In the genomic region with DNA sequence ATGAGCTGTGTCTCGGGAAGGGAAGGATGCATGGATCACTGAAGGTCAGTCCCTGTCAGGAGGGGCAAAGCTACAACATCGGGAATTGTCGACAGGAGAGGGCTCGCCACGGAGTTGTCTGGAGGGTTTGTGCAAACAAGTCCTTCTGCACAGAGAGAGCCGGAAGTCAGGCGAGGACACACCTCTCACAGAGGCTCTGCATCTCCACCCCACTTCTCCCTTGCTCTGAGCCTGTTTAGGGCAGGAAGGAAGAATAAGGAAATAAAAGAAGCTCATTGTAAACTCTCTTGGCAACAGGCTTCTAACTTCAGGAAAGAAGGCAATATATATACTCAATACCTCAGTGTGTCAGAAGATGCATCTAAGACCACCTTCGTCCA, we compare ENCODE assay signal across 12 mouse cellular contexts.
A peak's percentile ranks its signal among the peaks of the same experiment; 100 is the strongest.
DNase-seq lines count a peak whose midpoint lies in the region; ATAC-seq lines count a peak whose summit lies in the region.
"Had no signal": no experiment of that assay in that cellular context is flagged by ENCODE, and none has a peak within 500 bp of the region (broad histone marks: within the 10 kb centered on the region; RNA-seq: fewer than 3 reads in every experiment).

No protein-coding gene starts in this region.

- no peak for ATAC-seq in liver, embryonic 11.5 days (replicated peaks; ENCODE audit: low FRiP score)
- ATAC-seq in inflammation-experienced regulatory T-cells, adult 6 months = peak; percentile 71
- no peak for ATAC-seq in stomach, embryonic 14.5 days (ENCODE audit: insufficient number of reproducible peaks, insufficient read depth, low FRiP score, low read depth)
- ATAC-seq in midbrain, embryonic 14.5 days (ENCODE audit: low FRiP score, low TSS enrichment) = no peak

- no peak overlapping the region for H3K4me3 ChIP-seq in liver, embryonic 11.5 days (ENCODE audit: low read depth, low read length)
- 0 out of 2 replicates have a peak overlapping the region, but pooled peaks have one; percentile 5 for H3K4me3 ChIP-seq in stomach, embryonic 14.5 days (ENCODE audit: low read depth, low read length)
- no peak overlapping the region for H3K4me3 ChIP-seq in midbrain, embryonic 14.5 days (replicated peaks; ENCODE audit: low read depth, low read length)
- H3K4me3 ChIP-seq: neural tube, embryonic 12.5 days had no signal

- WGBS in liver, embryonic 11.5 days = 52% methylated on average over 8 of the region's 8 CpGs
- WGBS in stomach, embryonic 14.5 days = 26% methylated on average over 8 of the region's 8 CpGs
- WGBS in midbrain, embryonic 14.5 days = 75% methylated on average over 8 of the region's 8 CpGs

- H3K27me3 ChIP-seq in liver, embryonic 11.5 days (replicated peaks; ENCODE audit: control insufficient read depth, insufficient read depth, low read length) = no peaks in the 10 kb centered on the region
- H3K27me3 ChIP-seq in stomach, embryonic 14.5 days (ENCODE audit: control insufficient read depth, insufficient read depth, low read length) = no peaks in the 10 kb centered on the region
- H3K27me3 ChIP-seq in midbrain, embryonic 14.5 days (ENCODE audit: control insufficient read depth, insufficient read depth, low read length) = no peaks in the 10 kb centered on the region
- H3K27me3 ChIP-seq: neural tube, embryonic 12.5 days had no signal

- no peak overlapping the region for H3K9ac ChIP-seq in liver, embryonic 11.5 days (ENCODE audit: low read depth, low read length)
- H3K9ac ChIP-seq in stomach, embryonic 14.5 days (replicated peaks; ENCODE audit: low read depth, low read length) = no peak overlapping the region
- no peak overlapping the region for H3K9ac ChIP-seq in midbrain, embryonic 14.5 days (replicated peaks; ENCODE audit: low read length)
- H3K9ac ChIP-seq: neural tube, embryonic 12.5 days had no signal

- H3K9me3 ChIP-seq in liver, embryonic 11.5 days (ENCODE audit: control insufficient read depth, low read length) = no peaks in the 10 kb centered on the region
- no peaks in the 10 kb centered on the region for H3K9me3 ChIP-seq in stomach, embryonic 14.5 days (ENCODE audit: control insufficient read depth, low read depth, low read length)
- H3K9me3 ChIP-seq in midbrain, embryonic 14.5 days (ENCODE audit: control insufficient read depth, low read length) = no peaks in the 10 kb centered on the region
- H3K9me3 ChIP-seq: neural tube, embryonic 12.5 days had no signal

- peak overlapping the region; percentile 24; the same call in 1 of the 2 replicates for H3K4me2 ChIP-seq in liver, embryonic 11.5 days
- H3K4me2 ChIP-seq in stomach, embryonic 14.5 days (replicated peaks; ENCODE audit: low read depth, low read length) = peak overlapping the region; percentile 43
- H3K4me2 ChIP-seq in midbrain, embryonic 14.5 days (ENCODE audit: low read length) = no peak overlapping the region
- H3K4me2 ChIP-seq: neural tube, embryonic 12.5 days had no signal

- no peaks in the 10 kb centered on the region for H3K4me1 ChIP-seq in liver, embryonic 11.5 days (replicated peaks; ENCODE audit: control insufficient read depth, insufficient read depth, low read length)
- H3K4me1 ChIP-seq in stomach, embryonic 14.5 days (ENCODE audit: control insufficient read depth, insufficient read depth, low read length) = no peaks in the 10 kb centered on the region; the same call in 1 of the 2 replicates
- no peaks in the 10 kb centered on the region for H3K4me1 ChIP-seq in midbrain, embryonic 14.5 days (ENCODE audit: control insufficient read depth, insufficient read depth, low read length)

- H3K36me3 ChIP-seq in liver, embryonic 11.5 days (ENCODE audit: control insufficient read depth, insufficient read depth, low read length) = no peaks in the 10 kb centered on the region
- no peaks in the 10 kb centered on the region for H3K36me3 ChIP-seq in stomach, embryonic 14.5 days (ENCODE audit: control insufficient read depth, insufficient read depth, low read length)
- no peaks in the 10 kb centered on the region for H3K36me3 ChIP-seq in midbrain, embryonic 14.5 days (ENCODE audit: control insufficient read depth, insufficient read depth, low read length)
- H3K36me3 ChIP-seq: neural tube, embryonic 12.5 days had no signal

- DNase-seq in liver, embryonic 11.5 days (ENCODE audit: low spot score) = no peak
- DNase-seq in liver (no peak), MN1 (ENCODE audit: low spot score) (peak; percentile 29)
- no peak for DNase-seq in midbrain, embryonic 14.5 days
- no peak for DNase-seq in adrenal gland, postnatal 4 days (ENCODE audit: low spot score in 2 of 2)
- DNase-seq: cerebellum, adult 9-10 months; kidney, adult 9 months; right cerebral cortex, postnatal 25 days had no signal

- no peak overlapping the region for H3K27ac ChIP-seq in liver, embryonic 11.5 days (ENCODE audit: low read depth, low read length)
- H3K27ac ChIP-seq in stomach, embryonic 14.5 days (ENCODE audit: low read length) = no peak overlapping the region
- no peak overlapping the region for H3K27ac ChIP-seq in midbrain, embryonic 14.5 days (replicated peaks; ENCODE audit: low read depth, low read length)
- H3K27ac ChIP-seq: macrophage; neural tube, embryonic 12.5 days had no signal
